Mouse (Mus musculus): ENCODE results near the gene Skiv2l. TPM values are rescaled to one million over a fixed set of nuclear protein-coding genes. Genes with fewer than 3 reads are reported as not detected.

Gene Skiv2l
- 10 to 100 TPM; 28.8 to 29.2 TPM for total RNA-seq (2021)
- long read RNA-seq, experiment 1, transcript Skiv2l-201 (28 exons, 3,951 nt): major isoform, 24 of 41 reads
- long read RNA-seq, experiment 1, partial matches to known transcripts: 7 of 41 reads
- long read RNA-seq, experiment 1, other reads (novel, unspliced or antisense): 9 of 41 reads
- long read RNA-seq, experiment 2, transcript Skiv2l-201 (28 exons, 3,951 nt): major isoform, 31 of 62 reads
- long read RNA-seq, experiment 2, partial matches to known transcripts: 18 of 62 reads
- long read RNA-seq, experiment 2, other reads (novel, unspliced or antisense): 10 of 62 reads

DNA sequence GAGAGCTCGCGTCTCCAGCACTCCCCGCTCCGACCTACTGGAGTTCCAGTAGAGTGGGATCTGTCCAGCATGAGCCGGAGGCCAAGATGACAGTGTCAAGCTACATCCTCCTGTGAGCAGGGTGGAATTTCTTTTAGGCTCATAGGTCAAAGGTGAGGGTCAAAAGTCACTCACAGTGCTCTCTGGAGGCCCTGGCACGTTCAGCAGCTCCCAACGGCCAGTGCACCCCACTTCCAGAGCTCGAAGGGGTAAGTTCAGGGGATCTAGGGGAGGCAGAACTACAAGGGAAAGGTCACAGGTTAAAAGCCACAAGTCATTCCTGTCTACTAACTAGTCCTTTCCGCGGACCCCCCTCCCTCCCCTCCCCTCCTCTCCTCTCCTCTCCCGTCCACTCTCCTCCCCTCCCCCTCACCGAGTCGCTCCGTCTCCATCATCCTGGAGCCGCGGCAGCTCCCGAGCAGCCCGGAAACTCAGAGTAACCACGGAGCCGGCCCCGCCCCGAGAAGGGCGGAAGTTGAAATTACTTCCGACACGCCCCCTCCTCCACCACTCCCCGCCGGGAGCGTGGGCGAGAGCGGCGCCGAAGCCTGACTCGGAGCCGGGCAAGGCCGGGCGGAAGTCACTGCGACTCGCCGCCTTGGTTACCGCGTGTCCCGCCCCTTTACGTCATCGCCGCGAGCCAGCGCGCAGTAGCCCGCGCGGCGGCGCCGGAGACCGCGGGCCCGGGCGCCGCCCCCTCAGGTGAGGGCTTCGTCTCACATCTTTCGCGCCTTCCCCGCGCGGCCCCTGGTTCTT is at the start of gene Skiv2l, which contains the start of gene Nelfe:
TSS of gene Skiv2l (minus strand) at position 489 of the 795 bp plus-strand sequence.
TSS of gene Nelfe (plus strand) at position 670 of the 795 bp plus-strand sequence.
- peak; percentile 94 to 98 for DNase-seq (ENCODE audit: low spot score in 2 of 2)

DNA sequence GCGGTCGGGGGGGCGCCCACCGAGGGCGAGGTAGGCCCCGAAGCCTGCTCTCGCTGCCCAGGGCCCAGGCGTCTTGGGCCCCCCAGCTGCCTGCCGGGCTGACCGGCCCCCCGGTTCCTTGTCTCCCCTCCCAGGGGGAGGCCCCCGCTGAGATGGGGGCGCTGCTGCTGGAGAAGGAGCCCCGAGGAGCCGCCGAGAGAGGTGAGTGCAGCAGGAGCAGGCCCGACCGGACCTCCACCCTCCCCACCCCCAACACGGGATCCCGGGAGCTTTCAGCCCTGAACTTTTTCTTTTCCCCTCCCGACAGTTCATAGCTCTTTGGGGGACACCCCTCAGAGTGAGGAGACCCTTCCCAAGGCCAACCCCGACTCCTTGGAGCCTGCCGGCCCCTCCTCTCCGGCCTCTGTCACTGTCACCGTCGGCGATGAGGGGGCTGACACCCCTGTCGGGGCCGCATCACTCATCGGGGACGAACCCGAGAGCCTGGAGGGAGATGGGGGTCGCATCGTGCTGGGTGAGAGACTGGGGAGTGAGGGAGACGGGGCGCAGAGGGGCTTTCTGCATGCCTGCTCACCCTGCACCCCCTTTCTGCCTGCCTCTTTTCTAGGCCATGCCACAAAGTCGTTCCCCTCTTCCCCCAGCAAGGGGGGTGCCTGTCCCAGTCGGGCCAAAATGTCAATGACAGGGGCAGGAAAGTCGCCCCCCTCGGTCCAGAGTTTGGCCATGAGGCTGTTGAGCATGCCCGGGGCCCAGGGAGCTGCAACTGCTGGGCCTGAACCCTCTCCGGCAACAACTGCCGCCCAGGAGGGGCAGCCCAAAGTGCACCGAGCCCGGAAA is 49.3 kb upstream of the Skiv2l start:
- peak in 1 of 2 experiments; percentile 57 for DNase-seq (ENCODE audit: low spot score in 2 of 2)

DNA sequence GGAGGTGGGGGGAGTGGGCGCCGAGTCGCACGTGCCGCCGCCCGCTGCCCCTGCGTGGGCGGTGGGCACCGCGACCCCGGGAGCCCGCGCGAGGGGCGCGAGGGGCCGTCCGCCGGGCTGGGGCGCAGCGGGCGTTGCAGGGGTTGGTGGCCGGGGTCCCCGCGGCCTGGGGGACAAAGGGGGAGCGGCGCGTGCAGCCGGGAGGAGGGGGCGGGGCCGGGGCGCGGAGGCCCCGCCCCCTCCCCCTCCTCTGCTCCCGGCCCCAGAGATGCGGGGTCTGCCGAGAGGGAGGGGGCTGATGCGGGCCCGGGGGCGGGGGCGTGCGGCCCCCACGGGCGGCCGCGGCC is 48.7 kb upstream of the Skiv2l start:
- peak in 1 of 2 experiments; percentile 47 for DNase-seq (ENCODE audit: low spot score in 2 of 2)

DNA sequence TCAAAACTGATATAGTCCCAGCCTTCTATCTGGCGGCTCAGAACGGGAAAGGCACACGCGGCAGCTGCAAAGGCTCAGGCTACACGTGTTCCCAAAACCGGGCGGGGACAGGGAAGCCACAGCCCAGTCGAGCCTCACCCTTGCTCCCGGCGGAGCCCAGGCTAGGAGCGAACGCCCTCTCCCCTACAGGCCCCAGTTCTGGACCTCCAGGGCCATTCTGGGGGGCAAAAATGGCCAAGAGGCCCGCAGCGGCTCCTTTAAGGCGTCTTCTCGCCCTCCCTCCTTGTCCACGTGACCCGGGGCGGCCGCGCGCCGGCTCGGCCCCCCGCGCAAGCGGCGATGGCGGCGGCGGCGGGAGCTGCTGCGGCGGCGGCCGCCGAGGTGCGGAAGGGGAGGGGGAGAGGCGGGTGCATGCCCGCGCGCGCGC is 48.2 kb upstream of the Skiv2l start, which contains the start of the genes C2 and Ehmt2:
TSS of gene C2 (minus strand) at position 106 of the 427 bp plus-strand sequence.
TSS of gene Ehmt2 (plus strand) at position 310 of the 427 bp plus-strand sequence.
- peak; percentile 68 to 85 for DNase-seq (ENCODE audit: low spot score in 2 of 2)

GRCm38 (mm10) chr17:34897373-34898159 is 47.6 kb upstream of the Skiv2l start:
- DNase-seq (ENCODE audit: low spot score in 2 of 2): peak in 1 of 2 experiments; percentile 53

- no peak for DNase-seq (ENCODE audit: low spot score in 2 of 2)
Measured at GRCm38 (mm10) chr17:34896366-34896765, 46.4 kb upstream of the Skiv2l start.

GRCm38 (mm10) chr17:34895724-34896123 is 45.7 kb upstream of the Skiv2l start:
- no peak for DNase-seq (ENCODE audit: low spot score in 2 of 2)

DNA sequence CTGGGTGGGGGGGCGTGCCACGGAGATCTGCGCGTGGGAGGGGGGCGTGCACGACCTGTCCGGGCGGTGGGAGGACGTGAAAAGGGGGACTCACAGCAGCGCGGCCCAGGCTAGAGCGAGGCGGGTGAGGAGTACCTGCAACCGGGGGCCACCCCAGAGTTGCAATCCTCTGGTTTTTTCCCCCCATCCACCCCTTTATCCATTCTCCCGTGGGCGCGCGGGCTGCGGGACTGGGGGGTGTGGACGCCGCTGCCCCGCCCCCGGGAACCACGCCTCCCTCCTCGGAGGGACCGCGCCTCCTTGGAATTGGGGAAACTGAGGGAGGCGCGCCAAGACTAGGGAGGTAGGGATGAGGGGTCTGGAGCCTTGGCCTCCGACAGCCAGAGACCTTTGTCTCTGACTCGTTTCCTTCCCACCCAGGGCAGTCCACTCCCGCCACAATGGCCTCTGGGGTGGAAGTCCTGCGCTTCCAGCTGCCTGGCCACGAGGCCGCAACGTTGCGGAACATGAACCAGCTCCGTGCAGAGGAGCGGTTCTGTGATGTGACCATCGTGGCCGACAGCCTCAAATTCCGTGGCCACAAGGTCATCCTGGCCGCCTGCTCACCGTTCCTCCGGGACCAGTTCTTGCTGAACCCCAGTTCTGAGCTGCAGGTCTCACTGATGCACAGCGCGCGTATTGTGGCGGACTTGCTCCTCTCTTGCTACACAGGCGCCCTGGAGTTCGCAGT is 45.0 kb upstream of the Skiv2l start:
- DNase-seq (ENCODE audit: low spot score in 2 of 2): peak in 1 of 2 experiments; percentile 60

- DNase-seq (ENCODE audit: low spot score in 2 of 2): peak; percentile 91 to 94
Measured at GRCm38 (mm10) chr17:34894074-34894597, 44.1 kb upstream of the Skiv2l start.

DNA sequence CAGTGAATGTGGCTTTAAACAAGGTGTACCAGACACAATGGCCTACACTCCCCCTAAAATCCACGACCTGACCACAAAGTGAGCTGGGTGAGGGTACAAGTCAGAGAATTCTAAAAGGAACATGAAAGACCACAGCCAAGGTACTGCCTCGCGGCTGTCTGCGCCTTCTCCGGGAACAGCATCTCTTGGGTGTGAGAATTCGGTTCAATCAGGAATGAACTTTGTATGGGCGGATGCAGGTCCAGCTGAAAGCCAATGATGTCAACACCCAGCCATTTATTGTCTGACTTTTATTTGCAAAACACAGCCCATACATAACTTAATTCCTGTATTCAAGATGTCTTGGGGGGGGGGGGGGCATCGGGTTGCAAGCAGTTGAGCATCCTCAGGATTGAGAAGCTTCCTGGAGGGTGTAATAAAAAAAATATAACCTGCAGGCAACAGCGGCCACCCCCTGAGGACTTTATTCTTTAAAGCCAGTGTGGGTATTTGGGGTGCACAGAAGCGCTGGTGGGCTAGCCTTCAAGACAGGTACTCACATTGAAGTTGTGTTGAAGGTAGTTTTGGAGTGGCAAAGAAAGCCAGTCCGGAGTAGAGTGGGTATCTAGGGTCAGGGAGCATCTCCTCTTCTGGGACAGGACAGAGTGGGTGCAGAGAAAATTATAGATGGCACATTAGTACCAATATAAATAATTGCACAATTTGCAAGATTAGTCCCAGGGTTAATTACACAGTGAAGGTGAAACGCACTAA is 43.2 kb upstream of the Skiv2l start:
- DNase-seq (ENCODE audit: low spot score in 2 of 2): no peak

DNA sequence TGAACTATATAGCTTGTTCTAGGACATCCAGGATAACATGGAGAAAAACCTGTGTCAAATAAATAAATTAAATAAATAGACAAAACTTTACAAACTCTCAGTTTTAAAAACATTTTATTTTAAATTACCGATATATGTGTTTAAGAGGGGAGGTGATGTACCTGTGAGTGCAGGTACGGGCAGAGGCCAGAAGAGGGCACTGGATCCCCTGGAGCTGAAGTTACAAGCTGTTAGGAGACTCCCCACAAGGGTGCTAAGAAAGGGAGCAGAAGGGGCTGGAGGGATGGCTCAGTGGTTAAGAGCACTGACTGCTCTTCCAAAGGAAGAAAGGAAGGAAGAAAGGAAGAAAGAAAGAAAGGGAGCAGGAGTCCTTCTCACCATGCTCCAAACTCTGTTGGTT is 41.4 kb upstream of the Skiv2l start:
- no peak for DNase-seq (ENCODE audit: low spot score in 2 of 2)

GRCm38 (mm10) chr17:34890074-34890743 is 40.2 kb upstream of the Skiv2l start:
- no peak for DNase-seq (ENCODE audit: low spot score in 2 of 2)

DNA sequence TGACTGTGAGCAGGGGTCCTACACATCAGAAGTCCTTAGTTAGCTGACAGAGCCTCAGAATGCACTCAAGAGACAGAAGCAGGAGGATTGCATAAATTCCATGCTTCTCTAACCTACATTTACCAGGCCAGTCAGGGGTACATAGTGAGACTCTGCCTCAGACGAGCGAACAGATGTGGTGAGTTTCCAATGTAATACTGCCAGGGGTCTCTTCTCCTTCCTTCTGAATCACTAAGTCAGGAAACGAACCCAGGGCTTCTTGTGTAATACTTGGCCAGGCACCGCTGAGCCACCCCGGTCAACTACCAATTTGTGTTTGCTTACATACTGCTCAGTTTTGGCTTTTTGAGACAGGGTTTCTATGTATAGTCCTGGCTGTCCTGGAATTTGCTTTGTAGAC is 37.9 kb upstream of the Skiv2l start:
- no peak for DNase-seq (ENCODE audit: low spot score in 2 of 2)

- DNase-seq (ENCODE audit: low spot score in 2 of 2): no peak
Measured at GRCm38 (mm10) chr17:34885615-34886014, 35.6 kb upstream of the Skiv2l start.

- DNase-seq (ENCODE audit: low spot score in 2 of 2): no peak
Measured at GRCm38 (mm10) chr17:34884704-34885103, 34.7 kb upstream of the Skiv2l start.

DNA sequence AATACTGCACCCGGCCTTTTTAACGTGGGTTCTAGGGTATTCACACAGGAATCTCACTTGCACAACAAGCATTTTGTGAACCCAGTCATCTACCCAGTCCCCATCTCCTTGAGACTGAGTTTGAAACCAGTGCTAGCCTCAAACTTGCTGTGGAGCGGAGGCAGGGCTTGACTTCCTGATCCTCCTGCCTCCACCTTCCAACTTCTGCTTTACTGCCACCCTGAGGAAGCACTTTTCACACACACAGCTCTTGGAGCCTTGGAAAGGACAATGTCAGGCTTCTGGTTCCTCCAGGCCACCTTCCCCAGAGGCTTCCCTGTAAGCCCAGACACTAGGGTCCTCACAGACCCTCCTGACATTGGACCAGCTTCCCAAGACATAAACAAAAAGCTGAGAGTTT is 33.3 kb upstream of the Skiv2l start:
- no peak for DNase-seq (ENCODE audit: low spot score in 2 of 2)

DNA sequence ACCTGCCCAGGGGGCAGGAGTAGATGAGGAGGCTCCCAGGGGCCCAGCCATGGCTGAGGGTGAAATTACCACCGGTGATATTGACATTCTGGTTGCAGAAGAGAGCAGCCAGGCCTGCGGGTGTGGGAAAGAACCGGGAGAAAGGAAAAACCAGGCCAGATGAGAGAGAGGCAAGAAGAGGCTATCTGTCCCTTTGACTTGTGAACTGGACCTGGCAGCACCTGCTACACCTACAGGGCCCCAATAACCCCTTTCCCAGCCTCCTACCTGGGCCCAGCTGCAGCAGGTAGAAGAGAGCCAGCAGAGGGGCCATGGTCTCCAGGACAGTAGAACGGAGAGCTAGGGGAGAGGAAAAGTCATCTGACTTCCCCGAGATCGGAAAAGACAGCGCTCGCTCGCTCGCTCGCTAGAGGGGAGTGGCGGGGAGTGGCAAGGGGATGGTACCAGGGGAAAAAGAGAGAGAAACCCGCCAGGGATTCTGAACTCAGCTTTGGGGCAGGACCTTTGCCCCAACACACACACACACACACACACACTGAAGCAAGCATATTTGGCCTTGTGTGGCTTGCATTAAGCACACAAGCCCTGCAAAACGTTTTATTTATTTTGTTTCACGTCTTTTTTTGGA is 31.8 kb upstream of the Skiv2l start, which contains the start of gene Gm20547:
TSS of gene Gm20547 (minus strand) at position 360 of the 628 bp plus-strand sequence.
- DNase-seq (ENCODE audit: low spot score in 2 of 2): no peak

DNA sequence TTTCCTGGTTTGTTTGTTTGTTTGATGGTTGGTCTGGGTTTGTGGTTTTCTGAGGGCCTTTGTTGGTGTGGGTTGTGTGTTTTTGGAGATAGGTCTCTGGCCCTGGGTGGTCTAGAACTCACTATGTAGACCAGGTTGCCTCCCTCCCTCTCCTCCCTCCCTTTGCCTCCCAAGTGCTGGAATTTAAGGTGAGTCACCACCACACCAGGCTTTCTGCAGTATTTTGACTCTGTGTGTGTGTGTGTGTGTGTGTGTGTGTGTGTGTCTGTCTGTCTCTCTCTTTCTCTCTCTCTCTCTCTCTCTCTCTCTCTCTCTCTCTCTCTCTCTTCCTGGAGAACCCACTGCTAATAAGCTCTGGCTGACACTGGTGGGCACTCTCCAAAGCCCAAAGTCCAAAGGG is 31.2 kb upstream of the Skiv2l start:
- DNase-seq (ENCODE audit: low spot score in 2 of 2): no peak

All from gastrocnemius, postnatal 4 days (tissue).